Mouse (Mus musculus) adrenal gland, postnatal 25 days (tissue): ENCODE data around the gene Gnb1. TPM values are rescaled to one million over a fixed set of nuclear protein-coding genes. Genes with fewer than 3 reads are reported as not detected.

Experiments used
- total RNA-seq: library from RNA; stranded (reverse); gene quantifications from 2 replicates; pipeline ENCODE4 v1.2.3, GENCODE M21; 2021

Gene Gnb1
- total RNA-seq, 1 experiment from 2014 or later: 392 TPM

Other genes with a start within 250 kb of the Gnb1 start
- 45.9 and 55.2 TPM in 2 replicates for gene Faap20, start 241.6 kb upstream of the Gnb1 start, total RNA-seq
- gene Prkcz, start 130.0 kb upstream of the Gnb1 start, total RNA-seq: 2.5 and 6.3 TPM in 2 replicates
- gene Gabrd, start 93.2 kb upstream of the Gnb1 start, total RNA-seq: not detected in 2 replicates
- 0.71 and 1.5 TPM in 2 replicates for gene Cfap74, start 82.2 kb upstream of the Gnb1 start, total RNA-seq
- gene Tmem52, start 22.2 kb upstream of the Gnb1 start, total RNA-seq: 5.1 and 7.3 TPM in 2 replicates
- gene Nadk, start 71.0 kb downstream of the Gnb1 start, total RNA-seq: 294 and 306 TPM in 2 replicates
- 36.8 and 52.0 TPM in 2 replicates for gene Slc35e2, start 110.1 kb downstream of the Gnb1 start, total RNA-seq
- 50.9 and 68.4 TPM in 2 replicates for gene Cdk11b, start 133.5 kb downstream of the Gnb1 start, total RNA-seq
- not detected in 2 replicates for gene Gm10563, start 154.0 kb downstream of the Gnb1 start, total RNA-seq
- gene Mmp23, start 162.0 kb downstream of the Gnb1 start, total RNA-seq: 3.7 and 4.2 TPM in 2 replicates
- 47.0 and 60.2 TPM in 2 replicates for gene Mib2, start 177.8 kb downstream of the Gnb1 start, total RNA-seq
- gene Fndc10, start 203.0 kb downstream of the Gnb1 start, total RNA-seq: 50.8 and 67.4 TPM in 2 replicates
- gene Ssu72, start 213.4 kb downstream of the Gnb1 start, total RNA-seq: 100 and 123 TPM in 2 replicates
- 0.86 and 1.6 TPM in 2 replicates for gene Tmem240, start 243.4 kb downstream of the Gnb1 start, total RNA-seq